17 mouse cellular contexts compared by ENCODE assay signal in the genomic region with DNA sequence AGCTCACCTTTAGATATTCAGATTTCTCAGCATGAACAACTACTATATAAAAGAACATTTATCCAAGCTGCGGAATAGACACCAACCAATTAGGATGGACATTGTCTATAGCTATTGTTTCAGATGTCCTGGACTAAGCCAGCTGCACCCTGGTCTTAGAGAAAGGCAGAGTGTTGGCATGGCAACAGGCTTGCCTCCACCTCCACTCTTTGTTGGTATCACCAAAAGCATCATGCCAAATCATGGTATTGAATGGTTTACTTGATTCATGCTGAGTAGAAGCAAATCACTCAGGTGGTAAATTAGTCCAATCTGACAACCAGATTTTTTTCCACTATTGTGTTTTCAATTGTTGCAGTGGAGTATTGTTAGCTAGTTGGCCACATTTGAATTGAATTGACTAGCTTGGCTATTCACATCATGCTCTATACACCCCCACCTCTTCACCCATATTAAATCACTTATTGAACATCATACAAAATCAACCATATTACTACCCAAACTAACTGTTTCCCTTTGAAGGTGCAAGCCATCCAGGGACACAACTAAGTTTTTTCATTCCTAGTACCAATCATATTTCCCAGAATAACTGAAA. TPM values are rescaled to one million over a fixed set of nuclear protein-coding genes. Genes with fewer than 3 reads are reported as not detected.
DNase-seq lines count a peak whose midpoint lies in the region; ATAC-seq and TF ChIP-seq lines count a peak whose summit lies in the region.
"Had no signal": no experiment of that assay in that cellular context is flagged by ENCODE, and none has a peak within 500 bp of the region (broad histone marks: within the 10 kb centered on the region; RNA-seq: fewer than 3 reads in every experiment).

No protein-coding gene starts in this region.

- ATAC-seq in midbrain, postnatal 0 days (ENCODE audit: low FRiP score): no peak
- peak; percentile 85 for ATAC-seq in hindbrain, embryonic 12.5 days (ENCODE audit: low FRiP score)
- ATAC-seq in neural tube, embryonic 14.5 days (ENCODE audit: low read depth): peak; percentile 56; the same call in 1 of the 2 replicates
- ATAC-seq: liver, postnatal 0 days had no signal

- no peaks in the 10 kb centered on the region for H3K9me3 ChIP-seq in midbrain, embryonic 10.5 days (replicated peaks)
- H3K9me3 ChIP-seq in midbrain, postnatal 0 days (ENCODE audit: low read length): no peaks in the 10 kb centered on the region
- H3K9me3 ChIP-seq in hindbrain, embryonic 12.5 days (replicated peaks): no peaks in the 10 kb centered on the region
- H3K9me3 ChIP-seq in neural tube, embryonic 14.5 days (ENCODE audit: control insufficient read depth, low read length): no peaks in the 10 kb centered on the region
- H3K9me3 ChIP-seq: heart, embryonic 15.5 days; limb, embryonic 15.5 days had no signal

- H3K36me3 ChIP-seq in midbrain, embryonic 10.5 days: no peaks in the 10 kb centered on the region
- no peaks in the 10 kb centered on the region for H3K36me3 ChIP-seq in midbrain, postnatal 0 days (ENCODE audit: insufficient read depth, low read length)
- H3K36me3 ChIP-seq in hindbrain, embryonic 12.5 days: no peaks in the 10 kb centered on the region
- no peaks in the 10 kb centered on the region for H3K36me3 ChIP-seq in neural tube, embryonic 14.5 days (ENCODE audit: control insufficient read depth, insufficient read depth, low read length)
- H3K36me3 ChIP-seq: heart, embryonic 15.5 days; limb, embryonic 15.5 days had no signal

- no peak overlapping the region for H3K9ac ChIP-seq in midbrain, postnatal 0 days (replicated peaks; ENCODE audit: low read length, poor library complexity, severe bottlenecking)
- no peak overlapping the region for H3K9ac ChIP-seq in hindbrain, embryonic 12.5 days
- H3K9ac ChIP-seq in neural tube, embryonic 14.5 days (replicated peaks; ENCODE audit: low read depth, low read length): no peak overlapping the region
- H3K9ac ChIP-seq: heart, embryonic 15.5 days; limb, embryonic 15.5 days; liver, postnatal 0 days had no signal

- peak; percentile 37 for DNase-seq in midbrain, embryonic 10.5 days (ENCODE audit: low spot score)
- no peak for DNase-seq in midbrain, postnatal 0 days (ENCODE audit: low spot score)
- DNase-seq in embryo, embryonic 11 days: peak; percentile 52
- DNase-seq in c-Kit-positive CD71-positive TER-119-positive erythroid progenitor cells, embryonic 14.5 days (ENCODE audit: low spot score): no peak
- DNase-seq in cerebellum, postnatal 25 days: no peak
- DNase-seq in B cell, adult 2 months: no peak
- DNase-seq: adrenal gland, adult 8-10 months; cerebellum, postnatal 14 days; kidney, adult 9 months; kidney, postnatal 4 days; liver, postnatal 0 days; lung, postnatal 36 days had no signal

- TF ChIP-seq CTCF in midbrain, postnatal 0 days (IDR thresholded peaks at IDR 0.05): no peak

- H3K27me3 ChIP-seq in midbrain, embryonic 10.5 days (ENCODE audit: low read depth, poor library complexity, severe bottlenecking): peaks cover 3% of the 10 kb centered on the region; the same call in 1 of the 2 replicates
- no peaks in the 10 kb centered on the region for H3K27me3 ChIP-seq in midbrain, postnatal 0 days (ENCODE audit: insufficient read depth, low read length)
- peaks cover 2% of the 10 kb centered on the region; the same call in 1 of the 2 replicates for H3K27me3 ChIP-seq in hindbrain, embryonic 12.5 days
- no peaks in the 10 kb centered on the region for H3K27me3 ChIP-seq in neural tube, embryonic 14.5 days (ENCODE audit: control insufficient read depth, insufficient read depth, low read length)
- H3K27me3 ChIP-seq: heart, embryonic 15.5 days; limb, embryonic 15.5 days had no signal

- no peak overlapping the region for H3K4me2 ChIP-seq in midbrain, postnatal 0 days (ENCODE audit: low read depth, low read length, poor library complexity, severe bottlenecking)
- no peak overlapping the region for H3K4me2 ChIP-seq in hindbrain, embryonic 12.5 days (replicated peaks)
- no peak overlapping the region for H3K4me2 ChIP-seq in neural tube, embryonic 14.5 days (ENCODE audit: low read depth, low read length)
- H3K4me2 ChIP-seq: heart, embryonic 15.5 days; limb, embryonic 15.5 days had no signal

- H3K4me3 ChIP-seq in midbrain, embryonic 10.5 days: no peak overlapping the region
- H3K4me3 ChIP-seq in midbrain, postnatal 0 days (ENCODE audit: low read depth, low read length): no peak overlapping the region
- no peak overlapping the region for H3K4me3 ChIP-seq in hindbrain, embryonic 12.5 days
- H3K4me3 ChIP-seq in neural tube, embryonic 14.5 days (ENCODE audit: low read depth, low read length): no peak overlapping the region
- H3K4me3 ChIP-seq: heart, embryonic 15.5 days; limb, embryonic 15.5 days had no signal

- H3K27ac ChIP-seq in midbrain, embryonic 10.5 days (replicated peaks): no peak overlapping the region
- no peak overlapping the region for H3K27ac ChIP-seq in midbrain, postnatal 0 days (ENCODE audit: low read depth, low read length)
- H3K27ac ChIP-seq in hindbrain, embryonic 12.5 days: no peak overlapping the region
- no peak overlapping the region for H3K27ac ChIP-seq in neural tube, embryonic 14.5 days (ENCODE audit: low read depth, low read length)
- H3K27ac ChIP-seq: heart, embryonic 15.5 days; limb, embryonic 15.5 days had no signal

- H3K4me1 ChIP-seq in midbrain, embryonic 10.5 days: peaks cover 9% of the 10 kb centered on the region
- H3K4me1 ChIP-seq in midbrain, postnatal 0 days (ENCODE audit: insufficient read depth, low read length): no peaks in the 10 kb centered on the region
- no peaks in the 10 kb centered on the region for H3K4me1 ChIP-seq in hindbrain, embryonic 12.5 days
- no peaks in the 10 kb centered on the region for H3K4me1 ChIP-seq in neural tube, embryonic 14.5 days (ENCODE audit: control insufficient read depth, insufficient read depth, low read length)
- H3K4me1 ChIP-seq: heart, embryonic 15.5 days; limb, embryonic 15.5 days had no signal

- 13% methylated on average over 1 of the region's 1 CpGs for WGBS in midbrain, embryonic 10.5 days
- WGBS in midbrain, postnatal 0 days: 7% methylated on average over 1 of the region's 1 CpGs
- 30% methylated on average over 1 of the region's 1 CpGs for WGBS in hindbrain, embryonic 12.5 days
- WGBS in neural tube, embryonic 14.5 days: 15% methylated on average over 1 of the region's 1 CpGs

RNA-seq across cellular contexts. Expression of a gene that starts 25.8 kb away (rescaled TPM):
- polyA plus RNA-seq in midbrain, embryonic 10.5 days (2016; fragmentation: Nextera tagmentation; extraction: Ambion mirVana): 0.42 and 0.55 TPM in 2 replicates
- total RNA-seq in midbrain, postnatal 0 days (2014; rRNA removed): 24.5 and 24.9 TPM in 2 replicates
- 10.6 and 10.7 TPM in 2 replicates for polyA plus RNA-seq in midbrain, postnatal 0 days (2015; fragmentation: Nextera tagmentation; extraction: Ambion mirVana)
- 2.1 and 3.5 TPM in 2 replicates for polyA plus RNA-seq in hindbrain, embryonic 12.5 days (2016; fragmentation: Nextera tagmentation; extraction: Ambion mirVana)
- 10.0 and 14.0 TPM in 2 replicates for polyA plus RNA-seq in neural tube, embryonic 14.5 days (2014; fragmentation: Nextera tagmentation; extraction: Ambion mirVana)
- total RNA-seq: monocyte, adult 5-6 weeks had no signal
- polyA plus RNA-seq: liver, postnatal 0 days had no signal

Comparison
In these comparisons a context has a peak if more than half of its experiments do, and no peak if none do; other contexts are left out.
1. DNase-seq: peak in midbrain, embryonic 10.5 days (single experiment) and embryo, embryonic 11 days (single experiment); none in midbrain, postnatal 0 days (single experiment), c-Kit-positive CD71-positive TER-119-positive erythroid progenitor cells, embryonic 14.5 days (single experiment), cerebellum, postnatal 25 days (0 of 2) and B cell, adult 2 months (0 of 2).